Mouse (Mus musculus) CH12.LX (cell line): Measurements from ENCODE around the gene Spdef.

Source experiments
- CHD2 ChIP-seq: IDR thresholded peaks from 2 replicates; pipeline ENCODE4 v1.6.1; 2011; ENCODE audit warnings: low read length, improper control_type of control experiment
- CTCF ChIP-seq, 2 experiments: IDR thresholded peaks in 1 of 2; conservative IDR thresholded peaks in 1 of 2; 2 replicates each; pipeline ENCODE4 v1.5.1; 2011 to 2012; ENCODE audit warnings: low read depth in 2 of 2, low read length in 2 of 2, improper control_type of control experiment in 1 of 2, inconsistent platforms in 1 of 2, mild to moderate bottlenecking in 1 of 2, moderate library complexity in 1 of 2
- HCFC1 ChIP-seq: IDR thresholded peaks from 2 replicates; pipeline ENCODE4 v1.6.1; 2012; ENCODE audit warnings: low read depth, mild to moderate bottlenecking, inconsistent platforms, low read length, improper control_type of control experiment
- JUND ChIP-seq: conservative IDR thresholded peaks from 2 replicates; pipeline ENCODE4 v1.6.1; 2011; ENCODE audit warnings: low read depth, low read length, improper control_type of control experiment
- POLR2A ChIP-seq: IDR thresholded peaks from 2 replicates; pipeline ENCODE4 v1.6.1; 2011; ENCODE audit warnings: low read depth, mild to moderate bottlenecking, improper control_type of control experiment, low read length
- RAD21 ChIP-seq: IDR thresholded peaks from 2 replicates; pipeline ENCODE4 v1.6.1; 2011; ENCODE audit warnings: low read depth, mild to moderate bottlenecking, low read length, improper control_type of control experiment, moderate library complexity

DNA sequence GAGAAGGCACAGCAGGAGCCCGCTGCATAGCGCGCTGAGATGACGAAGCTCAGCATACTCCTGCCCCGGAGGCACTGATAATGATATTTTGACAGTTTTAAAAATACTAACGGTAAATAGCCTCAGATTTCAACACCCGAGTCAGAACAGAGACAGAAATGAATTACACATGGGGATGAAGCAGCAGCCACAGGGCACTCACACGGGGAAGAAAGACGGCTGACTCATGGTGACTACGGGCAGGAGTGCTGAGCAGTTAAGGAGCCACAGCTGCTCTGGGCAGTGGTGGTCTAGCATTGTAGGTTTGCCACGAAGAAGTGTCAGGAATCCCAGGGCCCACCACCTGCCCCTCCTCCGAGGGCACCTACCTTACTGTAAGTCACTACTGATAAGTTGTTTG lies 38.8 kb upstream of the Spdef start:
- TF ChIP-seq HCFC1 = no peak
- no peak for TF ChIP-seq CTCF (conservative IDR thresholded peaks at IDR 0.05 in 1 of 2, IDR thresholded peaks at IDR 0.05 in 1 of 2; ENCODE audit: low read depth in 2 of 2, low read length in 2 of 2)
- no peak for TF ChIP-seq CHD2
- no peak for TF ChIP-seq RAD21
- no peak for TF ChIP-seq POLR2A
- no peak for TF ChIP-seq JUND
